9 mouse cellular contexts compared by ENCODE assay signal in genomic region chr13:60019291-60020174, GRCm38 (mm10).
DNase-seq lines count a peak whose midpoint lies in the region; ATAC-seq and TF ChIP-seq lines count a peak whose summit lies in the region.
"Had no signal": no experiment of that assay in that cellular context is flagged by ENCODE, and none has a peak within 500 bp of the region (broad histone marks: within the 10 kb centered on the region; RNA-seq: fewer than 3 reads in every experiment).

No protein-coding gene starts in this region.

- H3K4me2 ChIP-seq in lung, embryonic 14.5 days: no peak overlapping the region
- 0 out of 2 replicates have a peak overlapping the region, but pooled peaks have one; percentile 7 for H3K4me2 ChIP-seq in embryonic facial prominence, embryonic 11.5 days (ENCODE audit: low read depth, low read length)

- peak; percentile 57 for DNase-seq in lung, embryonic 14.5 days
- DNase-seq in lung, postnatal 25 days (ENCODE audit: low spot score): no peak
- peak; percentile 47 for DNase-seq in embryonic facial prominence, embryonic 11.5 days (ENCODE audit: low spot score)
- peak; percentile 54 for DNase-seq in heart, postnatal 25 days (ENCODE audit: low spot score)
- peak; percentile 34 for DNase-seq in lung, postnatal 14 days
- DNase-seq in cerebellum, adult 11-12 months: no peak
- no peak for DNase-seq in c-Kit-positive CD71-positive TER-119-positive erythroid progenitor cells, embryonic 14.5 days (ENCODE audit: low spot score)
- no peak for DNase-seq in frontal cortex, postnatal 25 days (ENCODE audit: low spot score in 2 of 2)

- H3K4me3 ChIP-seq in lung, embryonic 14.5 days (ENCODE audit: low read depth, low read length): no peak overlapping the region
- H3K4me3 ChIP-seq in embryonic facial prominence, embryonic 11.5 days (ENCODE audit: low read depth, low read length): no peak overlapping the region

- no peaks in the 10 kb centered on the region for H3K36me3 ChIP-seq in lung, embryonic 14.5 days (ENCODE audit: insufficient read depth)
- H3K36me3 ChIP-seq in embryonic facial prominence, embryonic 11.5 days (replicated peaks; ENCODE audit: control insufficient read depth, insufficient read depth, low read depth, low read length): no peaks in the 10 kb centered on the region
- H3K36me3 ChIP-seq: G1E had no signal

- H3K9me3 ChIP-seq in lung, embryonic 14.5 days (ENCODE audit: low read depth, low read length): no peaks in the 10 kb centered on the region
- no peaks in the 10 kb centered on the region for H3K9me3 ChIP-seq in embryonic facial prominence, embryonic 11.5 days (replicated peaks; ENCODE audit: control insufficient read depth, low read length)

- H3K27me3 ChIP-seq in lung, embryonic 14.5 days (ENCODE audit: insufficient read depth, low read length): no peaks in the 10 kb centered on the region
- H3K27me3 ChIP-seq in embryonic facial prominence, embryonic 11.5 days (ENCODE audit: control insufficient read depth, insufficient read depth, low read length): no peaks in the 10 kb centered on the region

- H3K27ac ChIP-seq in lung, embryonic 14.5 days (ENCODE audit: low read depth): peak overlapping the region; percentile 58; the same call in 1 of the 2 replicates
- peak overlapping the region; percentile 78 for H3K27ac ChIP-seq in embryonic facial prominence, embryonic 11.5 days (replicated peaks; ENCODE audit: low read depth, low read length)

- intact Hi-C loops in heart, postnatal 25 days (cut with DNase I): no loop called here

- H3K4me1 ChIP-seq in lung, embryonic 14.5 days (ENCODE audit: insufficient read depth): 0 out of 2 replicates have a peak, but pooled peaks cover 6% of the 10 kb centered on the region
- H3K4me1 ChIP-seq in embryonic facial prominence, embryonic 11.5 days (ENCODE audit: control insufficient read depth, insufficient read depth, low read length): peaks cover 2% of the 10 kb centered on the region; the same call in 1 of the 2 replicates

- no peak for TF ChIP-seq CTCF in lung, embryonic 14.5 days (IDR thresholded peaks at IDR 0.05; ENCODE audit: low read depth)

- ATAC-seq in lung, embryonic 14.5 days (ENCODE audit: insufficient read depth): peak; percentile 17; the same call in 1 of the 2 replicates
- peak; percentile 26; the same call in 1 of the 2 replicates for ATAC-seq in embryonic facial prominence, embryonic 11.5 days (replicated peaks; ENCODE audit: insufficient number of reproducible peaks, low FRiP score, low TSS enrichment, low read depth)

- H3K9ac ChIP-seq in lung, embryonic 14.5 days: no peak overlapping the region
- no peak overlapping the region for H3K9ac ChIP-seq in embryonic facial prominence, embryonic 11.5 days (replicated peaks; ENCODE audit: low read length)

- 16% methylated on average over 13 of the region's 13 CpGs for WGBS in lung, embryonic 14.5 days
- 11% methylated on average over 13 of the region's 13 CpGs for WGBS in embryonic facial prominence, embryonic 11.5 days

Comparison
In these comparisons a context has a peak if more than half of its experiments do, and no peak if none do; other contexts are left out.
1. DNase-seq: peak in lung, embryonic 14.5 days (single experiment), embryonic facial prominence, embryonic 11.5 days (single experiment), heart, postnatal 25 days (single experiment) and lung, postnatal 14 days (single experiment); none in lung, postnatal 25 days (single experiment), cerebellum, adult 11-12 months (single experiment), c-Kit-positive CD71-positive TER-119-positive erythroid progenitor cells, embryonic 14.5 days (single experiment) and frontal cortex, postnatal 25 days (0 of 2).